Mouse (Mus musculus): ENCODE data around the gene Tnfrsf21. TPM values are rescaled to one million over a fixed set of nuclear protein-coding genes. Genes with fewer than 3 reads are reported as not detected.

Gene Tnfrsf21
- polyA plus RNA-seq, 1 experiment from 2014 or later: 10.4 TPM

GRCm38 (mm10) chr17:43053943-43054342 is 37.6 kb downstream of the Tnfrsf21 start:
- no peak overlapping the region for H3K4me3 ChIP-seq
- no peaks in the 10 kb centered on the region for H3K27me3 ChIP-seq (replicated peaks)
- H3K27ac ChIP-seq (replicated peaks): no peak overlapping the region
- H3K4me1 ChIP-seq: peaks cover 14% of the 10 kb centered on the region
- no peak overlapping the region for H3K9ac ChIP-seq
- ATAC-seq (ENCODE audit: extremely low read depth, insufficient number of reproducible peaks, low FRiP score, low TSS enrichment): no peak
- WGBS: 92% methylated on average over 10 of the region's 10 CpGs
- no peaks in the 10 kb centered on the region for H3K9me3 ChIP-seq
- H3K4me2 ChIP-seq: no peak overlapping the region
- no peaks in the 10 kb centered on the region for H3K36me3 ChIP-seq

GRCm38 (mm10) chr17:43058277-43059025 is 42.1 kb downstream of the Tnfrsf21 start:
- Histone ChIP-seq H3K4me1 (peaks cover 14% of the 10 kb centered on the region), H3K27me3 (replicated peaks) (no peaks in the 10 kb centered on the region), H3K4me3 (no peak overlapping the region), H3K9me3 (no peaks in the 10 kb centered on the region), H3K27ac (replicated peaks) (no peak overlapping the region), H3K36me3 (no peaks in the 10 kb centered on the region), H3K9ac (no peak overlapping the region), H3K4me2 (no peak overlapping the region; the same call in 1 of the 2 replicates)
- 31% methylated on average over 11 of the region's 11 CpGs for WGBS
- ATAC-seq (ENCODE audit: extremely low read depth, insufficient number of reproducible peaks, low FRiP score, low TSS enrichment): no peak

GRCm38 (mm10) chr17:43064705-43065104 is 48.4 kb downstream of the Tnfrsf21 start:
- no peak overlapping the region for H3K4me2 ChIP-seq
- no peaks in the 10 kb centered on the region for H3K27me3 ChIP-seq (replicated peaks)
- H3K36me3 ChIP-seq: peaks cover 14% of the 10 kb centered on the region
- no peak for ATAC-seq (ENCODE audit: extremely low read depth, insufficient number of reproducible peaks, low FRiP score, low TSS enrichment)
- no peak overlapping the region for H3K4me3 ChIP-seq
- H3K9me3 ChIP-seq: no peaks in the 10 kb centered on the region
- 95% methylated on average over 6 of the region's 6 CpGs for WGBS
- no peak overlapping the region for H3K9ac ChIP-seq
- H3K4me1 ChIP-seq: no peaks in the 10 kb centered on the region
- no peak overlapping the region for H3K27ac ChIP-seq (replicated peaks)

- Histone ChIP-seq H3K27me3 (replicated peaks) (no peaks in the 10 kb centered on the region), H3K9me3 (no peaks in the 10 kb centered on the region), H3K4me3 (no peak overlapping the region), H3K36me3 (peaks cover 14% of the 10 kb centered on the region), H3K9ac (no peak overlapping the region), H3K27ac (replicated peaks) (no peak overlapping the region), H3K4me2 (no peak overlapping the region), H3K4me1 (peaks cover 11% of the 10 kb centered on the region)
- 80% methylated on average over 7 of the region's 7 CpGs for WGBS
- ATAC-seq (ENCODE audit: extremely low read depth, insufficient number of reproducible peaks, low FRiP score, low TSS enrichment): no peak
Measured at GRCm38 (mm10) chr17:43068846-43069553, 52.6 kb downstream of the Tnfrsf21 start.

- WGBS: 75% methylated on average over 2 of the region's 2 CpGs
- Histone ChIP-seq H3K27ac (replicated peaks) (no peak overlapping the region), H3K9ac (no peak overlapping the region), H3K27me3 (replicated peaks) (no peaks in the 10 kb centered on the region), H3K4me2 (no peak overlapping the region), H3K4me1 (peaks cover 11% of the 10 kb centered on the region), H3K36me3 (peaks cover 6% of the 10 kb centered on the region), H3K4me3 (no peak overlapping the region), H3K9me3 (no peaks in the 10 kb centered on the region)
- no peak for ATAC-seq (ENCODE audit: extremely low read depth, insufficient number of reproducible peaks, low FRiP score, low TSS enrichment)
Measured at GRCm38 (mm10) chr17:43070946-43071345, 54.6 kb downstream of the Tnfrsf21 start.

GRCm38 (mm10) chr17:43072142-43072786 is 55.9 kb downstream of the Tnfrsf21 start:
- no peaks in the 10 kb centered on the region for H3K9me3 ChIP-seq
- peaks cover 4% of the 10 kb centered on the region; the same call in 1 of the 2 replicates for H3K36me3 ChIP-seq
- H3K4me3 ChIP-seq: no peak overlapping the region
- ATAC-seq (ENCODE audit: extremely low read depth, insufficient number of reproducible peaks, low FRiP score, low TSS enrichment): no peak
- H3K27me3 ChIP-seq (replicated peaks): no peaks in the 10 kb centered on the region
- no peak overlapping the region for H3K9ac ChIP-seq
- peaks cover 14% of the 10 kb centered on the region for H3K4me1 ChIP-seq
- no peak overlapping the region for H3K27ac ChIP-seq (replicated peaks)
- 52% methylated on average over 11 of the region's 11 CpGs for WGBS
- H3K4me2 ChIP-seq: no peak overlapping the region

- no peak for ATAC-seq (ENCODE audit: extremely low read depth, insufficient number of reproducible peaks, low FRiP score, low TSS enrichment)
- Histone ChIP-seq H3K4me2 (no peak overlapping the region), H3K4me1 (peaks cover 19% of the 10 kb centered on the region), H3K9ac (no peak overlapping the region; the same call in 1 of the 2 replicates), H3K4me3 (no peak overlapping the region), H3K9me3 (no peaks in the 10 kb centered on the region), H3K27ac (replicated peaks) (no peak overlapping the region), H3K36me3 (no peaks in the 10 kb centered on the region), H3K27me3 (replicated peaks) (no peaks in the 10 kb centered on the region)
- WGBS: 24% methylated on average over 5 of the region's 5 CpGs
Measured at GRCm38 (mm10) chr17:43072787-43073148, 56.4 kb downstream of the Tnfrsf21 start.

GRCm38 (mm10) chr17:43074391-43074790 is 58.0 kb downstream of the Tnfrsf21 start:
- no peak for ATAC-seq (ENCODE audit: extremely low read depth, insufficient number of reproducible peaks, low FRiP score, low TSS enrichment)
- no peak overlapping the region for H3K27ac ChIP-seq (replicated peaks)
- H3K4me3 ChIP-seq: no peak overlapping the region
- no peak overlapping the region for H3K4me2 ChIP-seq
- no peak overlapping the region for H3K9ac ChIP-seq
- H3K9me3 ChIP-seq: no peaks in the 10 kb centered on the region
- no peaks in the 10 kb centered on the region for H3K27me3 ChIP-seq (replicated peaks)
- H3K36me3 ChIP-seq: no peaks in the 10 kb centered on the region
- H3K4me1 ChIP-seq: peaks cover 20% of the 10 kb centered on the region
- 87% methylated on average over 5 of the region's 5 CpGs for WGBS

- Histone ChIP-seq H3K9me3 (no peaks in the 10 kb centered on the region), H3K27ac (replicated peaks) (no peak overlapping the region), H3K4me1 (peaks cover 20% of the 10 kb centered on the region), H3K9ac (no peak overlapping the region), H3K4me3 (no peak overlapping the region), H3K27me3 (replicated peaks) (no peaks in the 10 kb centered on the region), H3K4me2 (no peak overlapping the region), H3K36me3 (no peaks in the 10 kb centered on the region)
- WGBS: 87% methylated on average over 8 of the region's 8 CpGs
- ATAC-seq (ENCODE audit: extremely low read depth, insufficient number of reproducible peaks, low FRiP score, low TSS enrichment): no peak
Measured at GRCm38 (mm10) chr17:43075100-43075499, 58.7 kb downstream of the Tnfrsf21 start.

- Histone ChIP-seq H3K36me3 (no peaks in the 10 kb centered on the region), H3K4me1 (peaks cover 20% of the 10 kb centered on the region), H3K27me3 (replicated peaks) (no peaks in the 10 kb centered on the region), H3K27ac (replicated peaks) (no peak overlapping the region), H3K4me2 (no peak overlapping the region), H3K9me3 (no peaks in the 10 kb centered on the region), H3K9ac (no peak overlapping the region), H3K4me3 (no peak overlapping the region)
- no peak for ATAC-seq (ENCODE audit: extremely low read depth, insufficient number of reproducible peaks, low FRiP score, low TSS enrichment)
- WGBS: 59% methylated on average over 8 of the region's 8 CpGs
Measured at GRCm38 (mm10) chr17:43075937-43076336, 59.6 kb downstream of the Tnfrsf21 start.

GRCm38 (mm10) chr17:43076801-43077493 is 60.6 kb downstream of the Tnfrsf21 start:
- Histone ChIP-seq H3K9ac (peak overlapping the region; percentile 65), H3K4me3 (peak overlapping the region; percentile 30), H3K9me3 (no peaks in the 10 kb centered on the region), H3K27ac (replicated peaks) (0 out of 2 replicates have a peak overlapping the region, but pooled peaks have one; percentile 21), H3K4me2 (peak overlapping the region; percentile 63), H3K27me3 (replicated peaks) (no peaks in the 10 kb centered on the region), H3K36me3 (no peaks in the 10 kb centered on the region), H3K4me1 (peaks cover 19% of the 10 kb centered on the region)
- WGBS: 23% methylated on average over 18 of the region's 18 CpGs
- peak; percentile 70; the same call in 1 of the 2 replicates for ATAC-seq (ENCODE audit: extremely low read depth, insufficient number of reproducible peaks, low FRiP score, low TSS enrichment)

Measured in heart, embryonic 13.5 days (tissue).